In the genomic region with DNA sequence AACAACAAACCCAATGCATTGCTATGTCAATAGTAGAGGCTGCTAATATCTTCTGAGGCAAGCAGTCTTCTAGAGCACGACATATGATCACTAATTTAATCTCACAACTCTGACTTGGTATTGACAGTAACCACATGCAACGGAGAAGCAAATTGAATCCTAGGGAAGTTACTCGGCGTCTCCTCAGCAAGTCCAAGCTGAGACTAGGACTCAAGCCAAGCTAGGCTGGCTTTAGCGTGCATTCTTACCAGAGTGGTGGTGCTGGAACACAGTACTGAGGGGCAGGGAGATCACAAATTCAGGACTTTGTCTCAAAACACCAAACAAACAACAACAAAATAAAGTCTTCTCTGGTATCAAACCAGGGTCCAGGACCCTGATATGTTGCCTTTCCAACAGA, we compare ENCODE assay signal across 23 mouse cellular contexts. TPM values are rescaled to one million over a fixed set of nuclear protein-coding genes. Genes with fewer than 3 reads are reported as not detected.
DNase-seq lines count a peak whose midpoint lies in the region; ATAC-seq and TF ChIP-seq lines count a peak whose summit lies in the region.
"Had no signal": no experiment of that assay in that cellular context is flagged by ENCODE, and none has a peak within 500 bp of the region (broad histone marks: within the 10 kb centered on the region; RNA-seq: fewer than 3 reads in every experiment).

No protein-coding gene starts in this region.

- no peak overlapping the region for H3K27ac ChIP-seq in heart, postnatal 0 days (ENCODE audit: low read depth)
- H3K27ac ChIP-seq in liver, embryonic 12.5 days = peak overlapping the region; percentile 71; the same call in 1 of the 2 replicates
- no peak overlapping the region for H3K27ac ChIP-seq in intestine, postnatal 0 days (ENCODE audit: low read depth, low read length)
- H3K27ac ChIP-seq: embryonic facial prominence, embryonic 15.5 days; forebrain, embryonic 10.5 days; heart, embryonic 15.5 days; hindbrain, embryonic 10.5 days; hindbrain, embryonic 14.5 days had no signal

- no peak overlapping the region for H3K4me3 ChIP-seq in heart, postnatal 0 days (ENCODE audit: low read depth, low read length)
- H3K4me3 ChIP-seq in liver, embryonic 12.5 days = no peak overlapping the region
- H3K4me3 ChIP-seq in intestine, postnatal 0 days (ENCODE audit: low read depth, low read length) = no peak overlapping the region
- H3K4me3 ChIP-seq: embryonic facial prominence, embryonic 15.5 days; forebrain, embryonic 10.5 days; heart, embryonic 15.5 days; hindbrain, embryonic 10.5 days had no signal

- H3K9ac ChIP-seq in heart, postnatal 0 days (replicated peaks; ENCODE audit: low read depth, low read length) = peak overlapping the region; percentile 15; the same call in 1 of the 2 replicates
- no peak overlapping the region for H3K9ac ChIP-seq in liver, embryonic 12.5 days
- no peak overlapping the region for H3K9ac ChIP-seq in intestine, postnatal 0 days (ENCODE audit: low read depth, low read length)
- H3K9ac ChIP-seq: embryonic facial prominence, embryonic 15.5 days; heart, embryonic 15.5 days; hindbrain, embryonic 14.5 days had no signal

- TF ChIP-seq CTCF in heart, postnatal 0 days (IDR thresholded peaks at IDR 0.05; ENCODE audit: low read depth) = no peak
- TF ChIP-seq CTCF in intestine, postnatal 0 days (IDR thresholded peaks at IDR 0.05; ENCODE audit: low read depth) = no peak

- DNase-seq in gastrocnemius, adult 18-20 months (ENCODE audit: low spot score) = peak; percentile 68
- no peak for DNase-seq in gastrocnemius, postnatal 10 days
- no peak for DNase-seq in heart, postnatal 0 days (ENCODE audit: low spot score)
- DNase-seq in heart, adult 8-10 months (ENCODE audit: low spot score) = no peak
- no peak for DNase-seq in liver
- DNase-seq in skeletal muscle tissue, adult 2 months (ENCODE audit: low read depth, low spot score) = peak; percentile 52
- DNase-seq: adrenal gland, adult 8-10 months; adrenal gland, postnatal 36 days; B cell, adult 2 months; cerebellum, adult 11 months; cerebellum, adult 8-10 months; cerebellum, postnatal 14 days; embryo, embryonic 11 days had no signal

- H3K27me3 ChIP-seq in heart, postnatal 0 days (ENCODE audit: control insufficient read depth, insufficient read depth, low read length) = no peaks in the 10 kb centered on the region
- no peaks in the 10 kb centered on the region for H3K27me3 ChIP-seq in liver, embryonic 12.5 days (replicated peaks)
- H3K27me3 ChIP-seq in intestine, postnatal 0 days (replicated peaks; ENCODE audit: control insufficient read depth, insufficient read depth, low read length) = no peaks in the 10 kb centered on the region
- H3K27me3 ChIP-seq: embryonic facial prominence, embryonic 15.5 days; heart, embryonic 15.5 days had no signal

- no peaks in the 10 kb centered on the region for H3K36me3 ChIP-seq in heart, postnatal 0 days (replicated peaks; ENCODE audit: control insufficient read depth, insufficient read depth, low read length)
- H3K36me3 ChIP-seq in liver, embryonic 12.5 days = no peaks in the 10 kb centered on the region
- peaks cover 5% of the 10 kb centered on the region; the same call in 1 of the 2 replicates for H3K36me3 ChIP-seq in intestine, postnatal 0 days (ENCODE audit: control insufficient read depth, insufficient read depth)
- H3K36me3 ChIP-seq: heart, embryonic 15.5 days had no signal

- 42% methylated on average over 5 of the region's 5 CpGs for WGBS in heart, postnatal 0 days
- WGBS in liver, embryonic 12.5 days (ENCODE audit: insufficient replicate concordance) = 76% methylated on average over 5 of the region's 5 CpGs
- WGBS in intestine, postnatal 0 days = 71% methylated on average over 5 of the region's 5 CpGs

- no peaks in the 10 kb centered on the region for H3K9me3 ChIP-seq in heart, postnatal 0 days (replicated peaks; ENCODE audit: control insufficient read depth, low read length)
- no peaks in the 10 kb centered on the region for H3K9me3 ChIP-seq in liver, embryonic 12.5 days (replicated peaks)
- no peaks in the 10 kb centered on the region for H3K9me3 ChIP-seq in intestine, postnatal 0 days (ENCODE audit: control insufficient read depth)
- H3K9me3 ChIP-seq: embryonic facial prominence, embryonic 15.5 days; forebrain, embryonic 10.5 days; G1E; heart, embryonic 15.5 days; hindbrain, embryonic 10.5 days had no signal

- TF ChIP-seq EP300 in heart, postnatal 0 days (IDR thresholded peaks at IDR 0.05; ENCODE audit: low read depth) = no peak

- H3K4me2 ChIP-seq in heart, postnatal 0 days (ENCODE audit: low read depth, low read length) = no peak overlapping the region
- peak overlapping the region; percentile 44; the same call in 1 of the 2 replicates for H3K4me2 ChIP-seq in liver, embryonic 12.5 days
- no peak overlapping the region for H3K4me2 ChIP-seq in intestine, postnatal 0 days (replicated peaks; ENCODE audit: low read depth)
- H3K4me2 ChIP-seq: embryonic facial prominence, embryonic 15.5 days; heart, embryonic 11.5 days; heart, embryonic 15.5 days; hindbrain, embryonic 14.5 days had no signal

- peaks cover 10% of the 10 kb centered on the region for H3K4me1 ChIP-seq in heart, postnatal 0 days (ENCODE audit: control insufficient read depth, insufficient read depth)
- peaks cover 55% of the 10 kb centered on the region for H3K4me1 ChIP-seq in liver, embryonic 12.5 days
- peaks cover 6% of the 10 kb centered on the region for H3K4me1 ChIP-seq in intestine, postnatal 0 days (replicated peaks; ENCODE audit: control insufficient read depth, insufficient read depth, low read length)

- no peak for ATAC-seq in heart, postnatal 0 days (ENCODE audit: insufficient read depth, low read depth)
- ATAC-seq in liver, embryonic 12.5 days = no peak
- ATAC-seq in intestine, postnatal 0 days = no peak
- ATAC-seq: forebrain, embryonic 14.5 days had no signal

RNA-seq across cellular contexts. Expression of gene Tnpo1, which starts 28.6 kb away (rescaled TPM):
- 10 to 100 TPM; 26.9 to 36.5 TPM for total RNA-seq in gastrocnemius, adult 18-20 months (2021)
- 10 to 100 TPM; 58.2 to 70.9 TPM for total RNA-seq in gastrocnemius, postnatal 10 days (2021)
- total RNA-seq in heart, postnatal 0 days (2014; rRNA removed; ENCODE audit: low replicate concordance) = 55.7 and 63.4 TPM in 2 replicates
- 20.5 and 22.6 TPM in 2 replicates for polyA plus RNA-seq in heart, postnatal 0 days (2015; fragmentation: Nextera tagmentation; extraction: Ambion mirVana)
- total RNA-seq in heart, adult 8-10 months (2022) = 10 to 100 TPM; 60.0 to 73.3 (median 64.3) TPM
- polyA plus RNA-seq in liver, embryonic 12.5 days (2016; fragmentation: Nextera tagmentation; extraction: Ambion mirVana) = 34.8 and 36.8 TPM in 2 replicates
- 24.3 and 24.5 TPM in 2 replicates for polyA plus RNA-seq in intestine, postnatal 0 days (2015; fragmentation: Nextera tagmentation; extraction: Ambion mirVana)

Comparison
In these comparisons a context has a peak if more than half of its experiments do, and no peak if none do; other contexts are left out.
1. DNase-seq: peak in gastrocnemius, adult 18-20 months (single experiment) and skeletal muscle tissue, adult 2 months (single experiment); none in gastrocnemius, postnatal 10 days (single experiment), heart, postnatal 0 days (single experiment), heart, adult 8-10 months (single experiment) and liver (single experiment).